Mouse (Mus musculus) lung, postnatal 25 days (tissue): ENCODE data around the gene Nckipsd.

ENCODE experiments used
- DNase-seq: peaks from one replicate; pipeline ENCODE4 v3.0.0; 2022; ENCODE audit warnings: low spot score

Nckipsd gene

DNA sequence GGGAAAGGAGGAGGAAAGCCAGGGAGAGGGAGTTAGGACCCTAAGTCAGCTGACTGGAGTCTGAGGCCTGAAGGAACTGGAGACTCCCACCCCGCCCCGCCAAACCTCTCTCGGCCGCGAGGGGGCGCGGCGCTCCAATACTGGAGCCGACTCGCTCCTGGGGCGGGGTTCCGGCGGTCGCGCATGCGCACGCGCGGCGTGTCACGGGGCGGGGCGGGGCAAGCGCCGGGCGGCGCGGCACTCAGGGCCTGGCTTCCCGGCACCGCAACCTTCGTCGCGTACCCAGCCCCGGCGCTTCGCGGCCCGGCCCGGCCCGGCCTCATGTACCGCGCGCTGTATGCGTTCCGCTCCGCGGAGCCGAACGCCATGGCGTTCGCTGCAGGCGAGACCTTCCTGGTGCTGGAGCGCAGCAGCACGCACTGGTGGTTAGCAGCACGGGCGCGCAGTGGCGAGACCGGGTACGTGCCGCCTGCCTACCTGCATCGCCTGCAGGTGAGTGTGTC, at the start of gene Nckipsd:
Gene Nckipsd, plus strand, starts transcription at position 206 of the 503 bp plus-strand sequence.
- peak; percentile 93 for DNase-seq

DNA sequence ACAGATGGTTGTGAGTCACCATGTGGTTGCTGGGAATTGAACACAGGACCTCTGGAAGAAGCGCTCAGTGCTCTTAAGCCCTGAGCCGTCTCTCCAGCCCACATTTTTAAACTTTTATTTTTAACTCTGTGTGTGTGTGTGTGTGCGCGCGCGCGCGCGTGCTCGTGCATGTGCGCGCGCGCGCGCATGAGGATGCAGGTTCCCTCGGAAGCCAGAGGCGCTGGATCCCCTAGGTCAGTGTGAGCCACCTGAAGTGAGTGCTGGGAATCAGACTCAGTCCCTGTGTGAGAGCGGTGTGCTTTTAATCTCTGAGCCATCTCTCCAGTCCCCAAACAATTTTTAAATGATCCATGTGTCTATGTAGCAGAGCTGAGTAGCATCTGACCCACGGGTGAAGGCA, 49.0 kb upstream of the Nckipsd start:
- no peak for DNase-seq

DNA sequence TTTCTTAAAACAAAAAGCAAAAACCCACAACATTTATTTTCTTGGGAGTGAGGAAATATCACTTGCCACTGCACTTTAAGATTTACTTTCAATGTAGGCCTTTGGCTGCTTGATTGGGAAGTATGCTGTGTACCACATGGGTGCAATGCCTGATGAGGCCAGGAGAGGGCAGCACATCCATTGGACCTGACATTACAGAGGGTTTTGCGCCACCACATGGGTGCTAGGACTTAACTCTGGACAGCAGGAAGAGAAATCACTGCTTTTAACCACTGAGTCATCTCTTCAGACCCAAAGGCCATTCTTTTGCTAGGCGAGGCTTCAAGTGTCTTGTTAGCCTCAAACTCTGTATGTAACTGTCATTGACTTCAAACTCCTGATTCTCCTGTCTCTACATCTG, 48.4 kb upstream of the Nckipsd start:
- DNase-seq = peak; percentile 37

DNA sequence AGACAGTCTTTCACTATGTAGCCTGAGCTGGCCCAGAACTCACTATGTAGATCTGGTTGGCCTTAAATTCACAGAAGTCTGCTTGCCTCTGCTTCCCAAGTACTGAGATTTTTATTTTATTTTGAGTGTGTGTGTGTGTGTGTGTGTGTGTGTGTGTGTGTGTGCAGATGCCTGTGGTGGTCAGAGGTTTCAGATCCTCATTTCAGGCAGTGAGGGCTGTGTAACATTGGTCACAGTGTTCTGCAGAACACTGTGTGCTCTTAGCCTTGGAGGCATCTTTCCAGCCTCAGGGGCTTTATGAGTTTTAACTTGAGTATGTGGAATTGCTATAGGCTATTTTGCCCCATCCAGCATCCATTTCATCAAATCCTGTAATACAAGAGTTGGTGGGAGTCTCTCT, 46.6 kb upstream of the Nckipsd start:
- no peak for DNase-seq

DNA sequence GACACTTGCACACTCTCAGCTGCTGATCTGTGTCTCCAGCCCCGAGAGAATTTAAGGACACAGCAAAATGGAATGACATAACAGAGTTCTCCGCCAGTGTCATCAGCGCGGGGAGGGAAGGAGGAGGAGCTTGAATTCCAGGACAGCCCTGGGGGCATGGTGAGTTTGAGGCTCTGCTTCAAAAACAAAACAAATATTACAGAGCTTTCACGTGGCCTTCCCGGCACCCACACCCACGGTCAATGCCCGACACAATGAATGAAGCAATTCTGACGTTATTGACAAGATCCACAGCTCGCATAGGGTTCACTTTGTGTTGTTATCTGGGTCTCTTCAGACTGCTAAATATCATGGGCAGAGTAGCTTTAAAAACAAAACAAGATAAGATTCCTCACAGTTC, 43.2 kb upstream of the Nckipsd start:
- no peak for DNase-seq

DNA sequence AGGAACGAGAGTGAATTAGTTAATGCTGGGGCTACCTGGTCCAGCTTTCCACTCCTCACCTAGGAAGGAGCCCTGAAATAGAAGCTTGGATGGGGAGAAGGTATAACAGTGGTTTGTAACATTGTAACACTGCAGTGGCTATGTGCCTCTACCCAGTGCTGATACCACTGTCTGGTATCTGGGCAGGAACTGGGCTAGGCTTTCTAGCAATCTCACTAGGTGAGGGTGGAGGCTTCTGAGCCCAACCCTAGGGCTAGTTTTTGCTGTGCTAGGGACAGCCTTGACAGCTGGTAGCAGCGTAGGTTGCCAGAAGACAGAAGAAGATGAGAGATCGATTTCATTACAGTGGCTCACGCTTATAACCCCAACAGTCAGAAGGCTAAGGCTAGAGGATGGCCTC, 31.6 kb upstream of the Nckipsd start:
- DNase-seq = no peak

DNA sequence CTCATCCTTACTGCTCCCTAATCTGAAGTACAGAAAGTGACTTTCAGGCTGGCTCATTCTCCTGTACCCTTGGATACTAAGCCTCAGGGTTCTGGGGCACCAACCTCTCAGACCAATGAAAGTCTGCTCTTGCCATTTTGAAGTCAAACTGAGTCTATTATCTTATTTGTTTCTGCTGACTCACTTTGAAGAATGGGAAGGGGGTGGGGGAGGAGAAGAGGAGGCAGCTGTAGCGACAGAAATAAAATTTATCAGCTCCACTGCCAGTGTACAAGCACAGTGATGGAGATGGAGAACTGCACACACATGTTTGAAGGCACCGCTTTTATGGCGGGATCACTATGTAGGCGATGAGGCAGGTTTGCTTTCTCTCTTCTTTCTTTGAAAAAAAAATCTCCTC, 30.9 kb upstream of the Nckipsd start:
- DNase-seq = no peak

DNA sequence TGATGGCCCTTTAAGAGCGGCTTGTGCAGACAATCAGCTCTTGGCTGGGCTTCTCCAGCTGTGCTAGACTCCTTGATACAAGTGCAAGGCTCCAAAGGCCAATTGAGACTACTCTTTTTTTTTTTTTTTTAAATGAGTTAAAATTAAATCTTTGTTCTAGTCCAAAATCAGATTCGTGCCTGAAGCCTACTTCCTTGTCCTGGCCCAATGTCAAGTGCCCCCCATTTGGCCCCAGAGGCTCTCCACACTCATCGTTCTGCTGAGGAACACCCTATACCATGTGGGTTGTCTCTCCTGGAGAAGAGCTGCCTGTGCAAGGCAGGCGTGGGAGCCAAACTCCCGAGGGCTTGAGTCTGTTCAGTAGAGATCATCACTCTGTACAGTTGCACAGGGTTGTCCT, 27.2 kb upstream of the Nckipsd start:
- DNase-seq = no peak

DNA sequence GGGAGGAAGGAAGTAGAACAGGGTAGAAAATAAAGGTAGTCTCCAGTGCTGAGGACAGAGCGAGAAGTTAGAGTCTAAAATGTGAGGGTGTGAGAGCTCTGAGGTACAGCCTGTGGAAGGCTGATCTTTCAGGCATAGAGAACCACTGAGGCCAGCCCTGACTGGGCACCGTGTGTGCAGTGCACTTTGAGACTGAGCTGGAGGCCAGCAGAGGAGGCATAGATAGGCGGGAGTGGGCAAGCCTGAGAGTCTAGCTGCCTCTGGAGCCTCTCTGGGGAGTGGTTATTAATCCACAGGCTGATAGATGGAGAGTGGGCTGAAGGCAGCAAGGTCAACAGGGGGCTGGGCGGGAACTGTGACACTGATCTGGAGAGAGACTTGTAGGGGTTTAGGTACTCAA, 26.3 kb upstream of the Nckipsd start:
- DNase-seq = no peak

DNA sequence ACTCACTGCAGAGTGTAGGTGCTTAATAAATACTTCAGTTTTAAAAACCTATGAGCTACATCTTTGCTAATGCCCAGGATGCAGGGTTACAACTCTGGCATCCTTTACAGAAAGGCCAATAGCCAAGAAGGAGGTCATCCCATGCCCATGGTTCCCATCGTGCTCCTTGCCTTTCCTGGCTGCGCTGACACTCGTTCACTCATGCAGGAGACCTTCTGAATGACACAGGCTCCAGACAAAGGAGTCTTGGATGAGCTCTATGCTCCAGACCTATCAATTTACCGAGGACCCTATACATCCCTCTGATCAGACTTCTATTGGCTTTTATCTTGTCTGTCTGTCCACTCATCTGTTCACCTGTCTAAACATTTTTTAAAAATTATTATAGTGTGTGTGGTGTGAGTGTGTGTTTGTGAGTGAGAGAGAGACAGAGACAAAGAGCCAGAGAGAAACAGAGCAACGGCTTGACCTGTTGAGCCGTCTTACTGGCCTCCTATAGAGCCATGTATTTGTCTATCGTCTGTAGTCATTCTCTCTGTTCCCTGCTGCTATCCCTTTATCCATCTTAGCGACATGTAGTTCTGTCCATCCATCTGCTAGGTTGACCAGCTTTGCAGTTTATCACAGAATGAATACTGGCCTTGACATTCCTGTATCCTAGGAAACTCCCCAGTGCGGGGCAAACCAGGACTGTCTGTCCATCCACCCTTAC, 25.2 kb upstream of the Nckipsd start:
- DNase-seq = no peak

DNA sequence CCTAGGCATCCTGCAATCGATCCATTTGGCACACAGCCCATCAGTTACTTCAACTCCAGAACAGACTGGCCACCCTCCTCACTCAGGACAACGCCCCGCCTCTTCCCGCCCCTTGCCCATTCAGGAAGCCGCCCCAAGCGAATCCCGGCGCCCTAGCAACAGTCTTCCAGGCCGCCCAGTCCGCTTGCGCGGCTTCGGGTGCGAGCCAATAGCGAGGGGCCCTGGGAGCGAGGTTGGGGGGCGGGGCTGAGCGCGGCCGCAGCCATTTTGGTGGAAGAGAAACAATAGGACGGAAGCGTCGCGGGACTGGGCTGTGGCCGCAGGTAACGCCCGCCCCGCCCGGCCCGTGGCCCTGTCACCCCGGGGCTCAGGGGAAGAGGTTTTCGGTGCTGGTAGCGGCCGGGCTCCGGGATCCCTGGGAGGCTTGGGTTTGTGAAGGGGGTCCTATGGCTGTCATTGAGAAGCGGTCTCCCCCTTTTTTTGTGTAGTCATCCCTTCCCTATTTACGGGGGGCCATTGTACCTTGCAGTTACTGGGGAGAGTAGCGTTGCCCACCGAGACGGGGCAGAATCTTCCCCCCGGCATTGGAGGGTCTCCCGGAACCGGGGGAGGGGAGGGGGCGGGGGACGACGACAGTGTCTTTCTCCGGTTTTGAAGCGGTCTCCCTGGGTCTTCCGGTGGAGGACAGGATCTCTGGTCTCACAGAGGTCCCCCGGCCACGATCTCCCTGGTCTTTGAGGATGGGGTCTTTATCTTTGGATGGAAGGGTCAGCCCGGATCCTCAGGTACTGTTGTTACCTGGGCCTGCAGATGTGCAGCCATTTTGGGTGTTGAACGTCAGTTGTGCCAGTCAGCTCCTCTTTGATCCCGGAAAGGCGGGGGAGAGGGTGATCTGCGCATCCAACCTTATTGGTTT, 24.4 kb upstream of the Nckipsd start, which contains the start of gene Ip6k2:
Gene Ip6k2, plus strand, starts transcription at position 249 of the 916 bp plus-strand sequence.
- DNase-seq = peak; percentile 97

DNA sequence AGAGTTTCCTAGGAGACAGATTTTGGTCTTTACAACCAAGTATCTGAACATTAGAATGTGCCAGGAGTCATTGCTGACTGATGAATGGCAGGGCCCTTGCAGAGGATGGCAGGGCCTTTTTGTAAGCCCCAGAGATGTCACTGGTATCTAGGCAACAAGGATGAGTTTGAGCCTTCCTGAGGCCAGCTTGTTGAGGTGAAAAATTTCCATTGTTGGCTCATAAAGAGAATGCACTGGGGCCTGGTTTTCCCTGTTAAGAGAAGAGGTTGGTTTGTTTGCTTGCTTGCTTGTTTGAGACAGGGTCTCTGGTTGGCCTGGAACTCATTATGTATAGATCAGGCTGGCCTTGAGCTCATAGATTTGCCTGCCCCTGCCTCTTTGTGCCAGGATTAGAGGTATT, 22.8 kb upstream of the Nckipsd start:
- no peak for DNase-seq

DNA sequence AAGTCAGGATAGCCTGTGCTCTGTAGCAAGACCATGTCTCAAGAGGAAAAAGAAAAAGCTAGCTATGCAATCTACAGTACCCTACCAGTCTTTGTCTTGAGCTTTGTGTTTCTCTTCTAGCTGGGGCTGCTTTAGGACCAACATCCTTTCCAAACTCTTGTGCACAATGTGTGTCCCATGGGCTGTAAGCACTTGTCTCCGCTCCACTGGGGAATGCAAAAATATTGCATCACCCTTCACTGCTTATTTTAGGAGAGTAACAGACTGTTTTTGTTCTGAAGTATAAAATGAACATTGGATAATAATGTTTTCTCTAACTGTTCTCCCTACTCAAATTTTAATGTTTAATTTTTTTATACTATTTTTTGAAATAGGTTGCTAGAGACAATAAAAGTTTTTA, 21.7 kb upstream of the Nckipsd start:
- peak; percentile 45 for DNase-seq

DNA sequence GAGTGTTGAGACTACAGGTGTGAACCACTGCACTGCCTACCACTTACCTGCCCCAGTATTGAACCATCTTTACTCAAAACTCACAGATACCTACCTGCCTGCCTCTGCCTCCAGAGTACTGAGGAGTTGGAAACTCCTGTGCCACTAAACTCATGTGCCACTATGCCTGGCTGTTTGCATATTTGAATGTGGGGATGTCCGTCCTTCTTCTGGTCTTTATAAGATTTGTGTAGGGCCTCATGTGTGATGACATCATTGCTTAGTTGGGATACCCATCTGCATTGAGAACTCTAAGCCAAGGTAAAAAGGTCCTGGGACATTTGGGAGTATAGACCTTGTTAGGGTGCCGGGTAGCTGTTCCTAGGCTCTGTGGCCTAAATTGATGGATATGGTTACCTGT, 21.1 kb upstream of the Nckipsd start:
- DNase-seq = no peak

DNA sequence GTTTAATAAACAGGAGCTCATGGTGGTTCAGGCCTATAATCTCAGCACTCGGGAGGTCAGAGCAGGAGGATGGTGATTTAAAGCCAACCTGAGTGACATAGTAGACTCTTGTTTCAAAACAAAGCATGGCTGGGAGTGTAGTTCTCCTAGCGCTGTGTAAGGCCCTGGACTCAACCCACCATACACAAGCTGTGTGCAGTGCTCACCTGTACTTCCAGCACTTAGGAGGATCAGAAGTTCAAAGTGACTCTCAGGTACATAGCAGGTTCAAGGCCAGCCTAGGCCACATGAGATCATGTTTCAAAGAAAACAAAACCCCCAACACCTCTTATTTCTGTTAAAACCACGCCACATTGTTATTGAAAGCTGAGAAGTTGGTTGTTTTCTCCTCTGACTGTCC, 19.5 kb upstream of the Nckipsd start:
- no peak for DNase-seq

DNA sequence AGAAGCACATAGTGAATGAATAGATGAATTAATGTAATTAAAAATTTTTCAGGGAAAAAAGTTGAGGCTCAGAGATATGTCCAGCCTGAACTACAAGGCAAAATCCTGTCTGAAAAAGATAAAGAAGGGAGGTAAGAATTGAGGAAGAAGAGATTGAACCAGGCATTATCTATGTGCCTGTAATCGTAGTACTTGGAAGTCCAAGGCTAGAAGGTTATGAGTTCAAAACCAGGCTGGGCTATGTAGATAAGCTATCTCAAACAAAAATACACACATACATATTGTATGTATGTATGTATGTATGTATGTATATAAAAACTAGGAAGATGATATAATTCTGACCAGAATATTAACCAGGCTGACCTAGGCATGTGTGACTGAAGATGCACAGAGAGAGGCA, 15.9 kb upstream of the Nckipsd start:
- DNase-seq = no peak

DNA sequence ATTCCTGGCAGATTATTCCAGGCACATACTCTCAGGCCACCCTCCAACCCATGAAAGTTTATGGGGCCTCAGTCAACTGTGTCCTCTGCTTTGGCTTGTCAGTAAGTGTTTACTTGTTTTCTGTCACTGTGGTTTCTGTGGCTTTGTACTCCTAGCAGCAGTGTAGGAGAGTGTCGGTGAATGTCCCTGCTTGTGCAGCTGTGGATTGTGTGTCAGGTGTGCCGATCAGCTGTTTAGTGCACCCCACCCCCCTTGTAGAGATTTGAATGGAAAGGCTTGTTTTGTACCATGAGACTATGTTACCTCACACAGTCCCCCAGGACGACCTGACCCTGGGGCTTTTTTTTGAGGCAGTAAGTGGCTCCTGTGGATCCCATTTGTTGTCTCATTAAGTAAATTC, 15.4 kb upstream of the Nckipsd start:
- no peak for DNase-seq

DNA sequence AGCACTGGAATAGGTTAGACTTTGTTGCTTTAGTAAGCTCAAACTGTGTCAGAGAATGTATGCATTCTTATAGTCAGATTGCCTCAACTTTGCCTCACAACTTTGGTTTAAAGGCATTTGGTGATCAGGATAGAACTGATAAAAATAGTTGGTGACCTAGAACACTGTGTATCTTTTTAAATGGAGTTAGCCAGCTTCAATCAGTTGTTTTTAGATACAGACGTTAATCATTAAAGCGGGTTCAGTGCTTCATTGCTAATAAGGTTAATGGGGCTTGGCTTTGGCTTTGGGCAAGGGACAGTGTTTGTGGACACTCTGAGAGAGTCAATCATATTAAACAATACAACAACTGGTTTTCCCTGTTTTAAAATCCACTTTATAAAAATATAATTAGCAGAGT, 12.9 kb upstream of the Nckipsd start:
- no peak for DNase-seq

DNA sequence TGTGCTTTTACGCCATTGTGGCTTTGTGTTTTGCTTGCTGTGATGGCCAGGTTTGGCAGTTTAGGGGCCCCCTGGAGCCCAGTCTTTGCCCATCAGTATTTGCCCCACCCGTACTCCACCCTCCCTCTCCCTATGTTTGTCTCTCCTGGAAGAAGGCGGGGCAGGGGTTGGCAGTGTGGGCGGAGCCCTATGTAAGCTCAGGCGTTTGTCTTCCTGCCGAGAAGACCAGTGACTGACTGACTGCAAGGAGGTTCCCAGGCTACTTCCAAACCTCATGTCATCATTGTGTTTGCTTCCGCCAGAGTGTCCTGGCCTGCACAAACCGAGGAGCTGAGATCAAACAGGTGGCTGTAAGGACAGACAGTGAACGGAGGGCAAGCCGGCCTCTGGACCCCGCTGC, 12.4 kb upstream of the Nckipsd start:
- peak; percentile 86 for DNase-seq

DNA sequence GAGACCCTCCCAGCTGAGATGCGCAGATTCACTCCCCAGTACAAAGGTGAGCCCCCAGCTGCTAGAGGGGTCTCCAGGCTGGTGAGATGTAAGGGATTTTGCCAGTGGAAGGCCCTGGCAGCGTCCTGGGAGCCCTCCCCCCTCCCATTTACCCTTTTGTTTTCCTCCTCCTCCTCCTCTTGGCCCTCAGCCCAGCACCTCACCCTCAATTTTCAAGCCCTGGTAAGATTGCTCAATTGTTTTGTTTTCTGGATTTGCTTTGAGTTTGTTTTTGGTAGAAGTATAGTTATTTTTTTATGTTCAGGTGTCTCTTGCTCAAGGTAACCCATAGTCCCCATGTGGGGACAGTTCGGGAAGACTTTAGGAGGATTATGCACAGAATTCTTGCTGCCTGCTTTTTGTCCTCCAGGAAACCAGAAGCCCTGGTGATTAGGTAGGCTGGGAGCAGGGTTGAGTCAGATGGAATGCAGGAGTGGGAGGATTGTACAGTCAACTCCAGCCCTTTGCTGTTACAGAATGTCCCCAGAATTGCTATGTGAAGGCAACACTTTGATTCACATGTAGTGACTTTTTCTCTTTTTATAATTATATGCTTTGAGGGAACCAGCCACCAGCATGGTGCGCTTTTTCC, 11.7 kb upstream of the Nckipsd start:
- peak; percentile 51 for DNase-seq

DNA sequence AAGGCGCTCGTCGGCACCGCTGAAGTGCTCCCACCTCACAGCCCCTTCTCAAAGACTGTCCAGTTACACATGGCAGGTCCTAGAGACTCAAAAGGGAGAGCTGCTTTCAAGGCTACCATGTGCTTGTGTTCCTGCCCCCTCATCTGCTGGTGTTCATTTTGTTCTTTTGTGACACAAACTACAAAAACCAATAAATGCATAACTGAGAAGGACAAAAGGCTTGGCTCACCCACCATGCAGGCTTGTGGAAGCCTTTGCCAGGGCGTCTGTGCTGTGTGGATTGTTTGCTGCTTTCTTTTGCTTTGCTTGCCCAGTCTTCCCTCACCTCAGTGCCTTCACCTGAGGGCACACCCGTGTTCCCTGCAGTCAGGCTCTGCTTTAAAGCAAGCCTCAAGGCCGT, 10.7 kb upstream of the Nckipsd start:
- DNase-seq = no peak

DNA sequence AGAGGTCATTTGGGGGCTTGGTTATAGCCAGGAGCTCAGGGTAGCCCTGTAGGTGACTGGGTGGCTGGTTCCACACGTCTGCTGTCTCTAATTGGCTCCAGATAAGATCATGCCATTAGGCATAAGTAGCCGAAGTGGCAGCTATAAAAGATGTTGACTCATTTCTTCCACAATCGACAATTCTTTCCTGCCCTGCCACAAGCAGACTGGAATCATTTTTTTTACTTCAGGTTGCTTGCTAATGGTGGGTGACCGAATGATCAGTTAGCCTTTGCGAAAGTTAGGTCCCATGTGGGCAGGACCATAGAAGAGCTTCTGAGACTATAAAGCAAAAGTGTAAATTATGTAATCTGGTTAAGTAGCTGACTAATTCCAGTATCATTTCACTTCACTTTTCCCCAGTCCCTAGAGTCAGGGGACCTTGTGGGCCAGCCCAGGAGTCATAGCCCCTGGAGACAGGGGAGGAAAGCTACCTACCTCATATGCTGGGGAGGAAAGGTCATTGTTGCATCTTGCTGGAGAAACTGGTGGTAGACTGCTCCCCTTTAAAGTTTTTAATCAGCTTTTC, 9.6 kb upstream of the Nckipsd start:
- no peak for DNase-seq
